Mouse (Mus musculus) heart, postnatal 25 days (tissue): ENCODE results near the gene Rgmb. TPM values are rescaled to one million over a fixed set of nuclear protein-coding genes. Genes with fewer than 3 reads are reported as not detected.

Experiments used
- DNase-seq: peaks from one replicate; pipeline ENCODE4 v3.0.0; 2022; ENCODE audit warnings: low spot score
- intact Hi-C: fragments of 180-260 bp; cut with DNase I; formaldehyde crosslinking; loops from one replicate; pipeline ENCODE4 v1.15.1; 2025
- total RNA-seq, 2 experiments: library from RNA; stranded (reverse); gene quantifications; 2 replicates each; pipeline ENCODE4 v1.2.3; 2021

Rgmb gene
- total RNA-seq: 10 to 100 TPM; 21.4 to 30.0 TPM

DNA sequence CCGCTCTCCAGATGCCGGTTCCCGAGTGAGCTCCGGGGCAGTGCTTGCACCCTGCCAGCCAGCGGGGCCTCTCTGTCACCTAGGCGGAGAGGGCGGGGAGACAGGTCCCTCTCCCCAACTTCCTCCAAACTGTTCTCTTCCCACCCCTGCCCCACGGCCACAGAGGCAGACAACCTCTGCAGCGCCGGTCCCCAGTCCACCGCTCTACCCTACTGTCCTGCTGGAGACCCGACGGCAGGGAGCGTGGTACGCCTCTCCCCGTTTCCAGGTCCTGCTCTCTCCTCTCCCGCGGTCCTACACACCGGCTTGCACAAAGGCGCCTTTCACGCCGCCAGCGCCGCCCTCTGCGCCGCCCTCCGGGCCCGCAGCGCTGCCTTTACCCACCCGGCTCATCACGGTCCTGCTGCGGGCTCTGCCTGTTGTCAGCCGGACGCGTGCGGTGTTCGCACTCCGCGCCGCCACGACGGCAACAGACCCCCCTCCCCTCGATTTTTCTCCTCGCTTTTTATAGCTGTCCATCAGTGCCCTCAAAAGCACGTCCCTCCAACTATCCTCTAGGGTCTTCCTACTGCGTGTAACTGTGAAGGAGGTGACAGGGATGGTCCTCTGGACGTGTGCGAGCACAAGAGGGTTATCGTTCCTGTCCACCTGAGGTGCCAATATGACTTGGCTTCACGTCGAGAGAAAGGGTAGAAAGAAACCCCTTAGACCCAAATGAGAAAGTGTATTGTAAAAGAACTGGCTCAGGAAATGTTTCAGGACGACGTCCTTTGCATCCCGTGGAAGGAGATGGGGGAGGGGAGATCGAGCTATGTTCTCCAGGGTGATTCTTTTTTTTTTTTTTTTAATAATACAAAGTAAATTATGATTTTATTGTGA lies at the start of gene Rgmb:
TSS of gene Rgmb (minus strand) at position 274 of the 879 bp plus-strand sequence.
- peak; percentile 20 for DNase-seq
- intact Hi-C loops: loop anchor here (2.0 kb wide), 1 partner anchor 26 kb away; no protein-coding TSS in a partner anchor

DNA sequence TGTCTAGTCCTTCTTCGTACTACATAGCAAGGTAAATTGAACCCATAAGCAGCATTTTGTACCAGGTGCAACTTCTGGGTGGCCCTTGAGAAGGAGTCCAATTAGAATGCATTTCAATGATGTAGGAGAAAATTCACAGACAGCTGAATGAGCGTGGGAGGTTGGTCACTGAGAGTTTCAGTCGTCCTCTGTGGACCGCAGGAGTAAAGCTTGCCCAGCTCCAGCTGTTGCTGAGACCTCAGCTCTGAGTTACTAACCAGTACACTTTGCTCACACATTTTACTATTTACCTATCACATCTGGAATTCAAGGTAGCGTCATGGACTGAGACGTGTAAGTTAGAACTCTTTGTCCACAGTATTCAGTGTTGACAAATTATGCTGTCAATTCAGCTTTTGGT lies 43.9 kb upstream of the Rgmb start:
- intact Hi-C loops: no loop called here
- peak; percentile 8 for DNase-seq

GRCm38 (mm10) chr17:15872093-15872492 lies 41.3 kb upstream of the Rgmb start:
- intact Hi-C loops: no loop called here
- DNase-seq: no peak

DNA sequence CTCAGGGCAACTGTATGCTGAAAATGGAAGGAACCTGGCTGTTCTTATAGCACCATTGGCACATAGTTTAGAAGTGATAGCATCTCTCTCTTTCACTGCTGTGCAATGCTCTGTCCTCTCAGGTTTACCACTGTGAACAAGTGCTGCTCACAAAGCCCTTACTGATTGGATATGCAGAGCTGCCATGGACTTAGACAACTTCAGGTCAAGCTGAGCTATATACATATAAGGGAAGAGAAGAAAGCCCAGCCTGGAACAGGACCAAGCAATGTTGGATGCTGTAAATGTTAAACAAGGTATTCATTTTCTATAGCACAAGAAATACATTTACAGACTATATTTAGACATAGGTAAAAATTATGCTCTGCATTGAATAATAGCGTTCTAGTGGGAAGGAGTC lies 34.4 kb upstream of the Rgmb start:
- intact Hi-C loops: no loop called here
- DNase-seq: no peak

- no peak for DNase-seq
- intact Hi-C loops: no loop called here
These were observed 31.5 kb upstream of the Rgmb start for GRCm38 (mm10) chr17:15862355-15862754.

DNA sequence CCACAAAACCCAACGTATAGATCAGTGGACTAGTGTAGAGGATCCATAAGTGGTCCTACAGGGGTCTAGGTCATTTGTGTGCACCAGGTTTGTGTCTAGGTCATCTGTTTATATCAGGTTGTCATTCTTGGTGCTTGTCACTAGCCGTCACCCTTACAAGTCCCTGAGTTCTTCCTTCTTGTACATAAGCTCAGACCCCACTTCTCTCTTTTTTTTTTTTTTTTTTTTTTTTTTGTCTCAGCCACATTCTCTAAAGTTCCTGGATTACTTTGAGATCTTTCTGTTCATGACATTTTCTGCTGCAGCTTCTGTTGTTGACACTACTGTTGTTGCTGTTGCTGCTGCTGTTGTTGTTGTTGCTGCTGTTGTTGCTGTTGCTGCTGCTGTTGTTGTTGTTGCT lies 22.3 kb upstream of the Rgmb start:
- DNase-seq: no peak
- intact Hi-C loops: no loop called here

GRCm38 (mm10) chr17:15850544-15850943 lies 19.7 kb upstream of the Rgmb start:
- no peak for DNase-seq

DNA sequence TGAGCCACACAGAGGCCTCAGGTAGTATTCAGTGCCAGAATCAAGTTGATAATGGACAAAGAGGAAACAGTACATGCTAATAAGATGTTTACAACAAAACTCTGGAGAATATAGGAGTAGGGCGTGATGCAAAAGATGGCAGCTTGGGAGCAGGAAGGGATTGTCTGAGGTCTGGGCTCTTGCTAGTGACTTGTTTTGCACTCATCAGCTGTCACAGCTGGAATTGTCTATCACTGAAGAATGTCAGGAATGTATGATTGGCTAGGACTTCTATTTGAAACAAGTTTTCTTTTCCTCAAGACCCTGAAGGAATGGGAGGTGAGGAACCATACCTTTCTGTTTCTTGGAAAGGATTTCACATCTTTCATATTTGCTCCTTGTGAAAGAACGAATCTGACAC lies 10.6 kb upstream of the Rgmb start:
- DNase-seq: no peak
- intact Hi-C loops: no loop called here

More at GRCm38 (mm10) chr17:15850544-15850943, 19.7 kb upstream of the Rgmb start:
- intact Hi-C loops: no loop called here

DNA sequence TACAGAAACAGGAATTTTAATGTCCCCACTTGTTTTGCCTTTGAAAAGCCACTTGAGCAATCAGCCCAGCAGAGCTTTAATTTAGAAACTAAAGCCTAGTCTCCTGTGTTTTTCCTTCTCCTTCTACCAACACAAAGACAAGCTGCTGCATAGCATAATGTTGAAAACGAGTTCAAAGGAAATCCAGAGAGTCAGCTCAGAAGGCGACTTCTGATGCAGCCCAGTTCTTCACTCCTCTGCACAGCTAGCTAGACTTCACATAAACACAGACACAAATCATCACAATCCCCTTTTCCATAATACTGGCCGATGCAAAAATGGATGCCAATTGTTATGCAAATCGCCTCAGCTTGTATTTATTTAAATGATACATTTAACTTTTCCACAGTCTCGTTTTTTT lies 1.6 kb upstream of the Rgmb start:
- DNase-seq: no peak
- intact Hi-C loops: no loop called here

DNA sequence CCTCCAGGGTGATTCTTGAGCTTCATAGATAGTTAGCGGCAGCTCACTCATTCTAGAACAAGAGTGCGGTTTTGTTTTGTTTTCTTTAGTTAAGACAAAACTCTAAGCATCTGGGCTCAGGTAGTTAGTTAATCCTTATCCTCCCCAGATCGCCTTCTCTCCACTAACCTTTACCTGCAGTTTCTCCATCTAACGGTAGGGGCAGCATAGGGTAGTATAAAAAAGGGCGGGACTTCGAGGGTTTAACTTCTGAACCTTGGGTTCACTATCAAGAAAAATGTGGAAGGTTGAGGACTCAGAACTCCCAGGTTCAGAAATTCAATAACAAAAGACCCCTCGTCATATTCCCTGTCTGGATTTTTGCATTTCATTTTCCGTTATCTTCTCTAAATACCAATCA lies 971 bp upstream of the Rgmb start:
- intact Hi-C loops: loop anchor here (2.0 kb wide), 1 partner anchor 27 kb away; no protein-coding TSS in a partner anchor
- no peak for DNase-seq

GRCm38 (mm10) chr17:15830171-15830765 lies 571 bp downstream of the Rgmb start:
- intact Hi-C loops: loop anchor here (2.0 kb wide), 1 partner anchor 25 kb away; no protein-coding TSS in a partner anchor
- peak; percentile 16 for DNase-seq

GRCm38 (mm10) chr17:15829198-15830170 lies 1.4 kb downstream of the Rgmb start:
- intact Hi-C loops: loop anchor here (2.0 to 10.0 kb wide), 2 partner anchors 25 to 125 kb away; partner anchors contain the start of gene Chd1
- DNase-seq: peak; percentile 17

DNA sequence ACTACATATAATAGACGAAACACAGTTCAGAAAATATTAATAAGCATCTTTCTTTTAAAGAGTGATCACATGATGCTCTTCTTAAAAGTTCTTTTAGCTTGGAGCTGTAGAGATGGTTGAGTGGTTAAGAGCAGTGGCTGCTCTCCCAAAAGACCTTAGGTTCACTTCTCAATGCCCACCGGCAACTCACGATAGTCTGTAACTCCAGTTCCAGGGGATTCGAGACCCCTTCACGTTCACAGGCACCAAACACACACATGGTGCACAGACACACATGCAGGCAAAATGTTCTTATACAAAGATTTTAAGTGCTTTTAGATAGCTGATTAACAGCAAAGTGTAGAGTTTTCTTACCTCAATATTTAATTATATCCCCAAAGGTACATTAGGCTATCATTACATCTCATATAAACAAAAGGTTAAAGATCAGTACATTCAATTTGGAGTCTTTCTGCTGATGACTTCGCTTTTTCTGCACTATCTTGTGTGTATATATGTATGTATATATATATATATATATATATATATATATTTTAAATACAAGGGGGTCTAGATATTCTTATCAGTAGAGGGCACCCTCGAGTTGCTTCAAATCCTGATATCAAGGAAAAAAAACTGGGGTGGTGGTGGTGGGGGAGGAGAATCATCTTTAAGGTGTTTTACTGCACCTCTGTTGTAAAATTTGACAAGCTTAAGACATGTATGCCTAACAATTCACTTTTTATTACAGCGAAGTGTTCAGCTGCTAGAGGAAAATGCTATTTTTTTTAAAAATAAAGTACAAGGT lies 2.5 kb downstream of the Rgmb start:
- intact Hi-C loops: loop anchor here (10.0 kb wide), 1 partner anchor 124 kb away; the partner anchor contains the start of gene Chd1
- no peak for DNase-seq

GRCm38 (mm10) chr17:15826928-15827327 lies 3.9 kb downstream of the Rgmb start:
- intact Hi-C loops: loop anchor here (10.0 kb wide), 1 partner anchor 122 kb away; the partner anchor contains the start of gene Chd1
- DNase-seq: no peak

DNA sequence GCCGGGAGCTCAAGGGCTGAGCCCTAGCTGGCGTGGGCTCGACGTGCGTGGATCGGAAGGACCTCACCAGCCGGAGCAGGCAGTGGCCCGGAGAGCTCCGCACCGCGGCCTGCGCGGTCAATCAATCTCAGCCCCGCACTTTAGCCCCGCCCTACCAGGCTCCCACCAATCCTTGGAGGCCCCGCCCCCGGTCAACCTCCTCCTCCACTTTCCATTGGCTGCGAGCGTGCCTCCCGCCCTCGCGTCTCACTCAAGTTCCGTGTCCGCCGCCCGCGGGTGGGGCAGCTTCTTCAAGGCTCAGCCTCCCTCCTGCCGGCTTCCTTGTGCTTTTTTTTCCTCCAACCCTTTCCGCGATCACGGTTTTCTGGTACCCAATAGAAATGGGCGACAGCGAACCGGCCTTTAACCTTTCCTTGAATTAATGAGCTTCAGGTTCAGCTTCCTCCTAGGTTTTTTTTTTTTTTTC lies 4.4 kb downstream of the Rgmb start:
- intact Hi-C loops: loop anchor here (10.0 kb wide), 1 partner anchor 122 kb away; the partner anchor contains the start of gene Chd1
- DNase-seq: peak; percentile 99

DNA sequence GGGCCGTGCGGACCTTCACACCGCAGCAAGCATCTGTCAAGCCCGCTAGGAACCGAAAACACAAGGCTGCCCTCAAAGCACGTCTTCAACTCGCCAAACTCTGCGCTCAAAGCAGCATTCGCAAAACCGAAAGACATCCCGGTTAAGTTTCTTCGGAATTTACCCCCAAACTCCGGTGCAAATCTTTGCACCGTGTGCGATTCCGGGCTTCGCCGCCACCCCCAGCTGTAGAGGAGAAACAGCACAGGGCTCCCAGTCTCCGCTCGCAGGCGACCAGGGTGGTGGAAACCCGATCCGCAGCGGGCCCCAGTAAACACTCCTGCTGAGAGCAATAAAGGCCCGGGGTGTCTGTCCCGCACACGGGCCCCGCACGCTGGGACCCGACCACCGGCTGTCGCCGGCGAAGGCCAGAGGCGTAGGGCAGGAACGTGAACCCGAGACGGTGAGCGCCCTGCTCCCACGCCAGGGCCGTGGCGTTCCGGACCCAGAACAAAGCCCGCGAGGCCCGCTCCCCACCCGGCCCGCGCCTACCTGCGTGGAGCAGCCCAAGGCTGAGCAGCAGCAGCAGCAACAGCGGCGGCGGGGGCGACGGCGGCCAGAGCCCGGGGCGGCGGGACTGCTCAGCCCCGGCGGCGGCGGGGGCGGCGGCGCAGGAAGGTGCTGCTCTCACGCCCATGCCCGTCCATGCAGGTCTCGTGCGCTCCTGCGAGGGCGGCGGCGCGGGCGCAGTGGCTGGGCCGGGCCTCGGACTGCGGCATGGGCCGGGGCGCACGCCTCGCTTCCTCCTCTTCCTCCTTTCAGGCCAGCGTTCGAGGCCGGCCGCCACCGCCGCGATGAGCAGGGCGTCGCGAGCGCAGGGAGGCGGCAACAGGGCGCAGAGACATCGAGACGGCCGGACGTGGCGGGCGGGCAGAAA lies 5.1 kb downstream of the Rgmb start:
- intact Hi-C loops: loop anchor here (2.0 to 10.0 kb wide), 2 partner anchors 17 to 121 kb away; partner anchors contain the start of gene Chd1
- DNase-seq: peak; percentile 25

DNA sequence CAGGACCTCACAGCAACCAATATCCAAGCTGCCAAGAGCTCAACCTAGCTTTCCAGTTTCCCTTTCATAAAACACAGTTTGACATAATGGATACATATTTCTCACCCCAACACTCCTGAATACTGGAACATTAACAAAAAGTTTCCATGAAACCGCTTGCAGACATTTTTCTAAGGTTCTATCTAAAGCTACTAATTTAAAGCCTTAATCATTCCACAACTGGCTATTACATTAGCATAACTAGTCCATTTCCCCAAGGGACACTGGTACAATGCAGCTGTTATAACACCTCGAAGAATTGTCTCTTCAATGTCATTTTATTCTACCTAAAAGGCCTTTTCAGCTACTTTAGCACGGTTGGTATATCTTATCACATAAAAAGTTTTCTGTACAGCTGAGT lies 6.0 kb downstream of the Rgmb start:
- intact Hi-C loops: loop anchor here (2.0 to 10.0 kb wide), 2 partner anchors 16 to 120 kb away; partner anchors contain the start of gene Chd1

GRCm38 (mm10) chr17:15824337-15824736 lies 6.5 kb downstream of the Rgmb start:
- intact Hi-C loops: loop anchor here (2.0 to 10.0 kb wide), 2 partner anchors 16 to 120 kb away; partner anchors contain the start of gene Chd1
- no peak for DNase-seq

More for the DNA sequence above, 6.0 kb downstream of the Rgmb start:
- no peak for DNase-seq
